Mouse (Mus musculus): Measurements from ENCODE around the gene Zfp612.
"Not testable (repeated sequence)": the region's sequence is repeated elsewhere in the genome, so short reads cannot be mapped to it uniquely, and the experiment has no call there.

Zfp612 gene

GRCm38 (mm10) chr8:110079282-110080221 lies at the start of gene Zfp612:
Gene Zfp612 (plus strand): TSS chr8:110079746.
- peak; percentile 48 to 54 for DNase-seq (ENCODE audit: low spot score in 2 of 2)

DNA sequence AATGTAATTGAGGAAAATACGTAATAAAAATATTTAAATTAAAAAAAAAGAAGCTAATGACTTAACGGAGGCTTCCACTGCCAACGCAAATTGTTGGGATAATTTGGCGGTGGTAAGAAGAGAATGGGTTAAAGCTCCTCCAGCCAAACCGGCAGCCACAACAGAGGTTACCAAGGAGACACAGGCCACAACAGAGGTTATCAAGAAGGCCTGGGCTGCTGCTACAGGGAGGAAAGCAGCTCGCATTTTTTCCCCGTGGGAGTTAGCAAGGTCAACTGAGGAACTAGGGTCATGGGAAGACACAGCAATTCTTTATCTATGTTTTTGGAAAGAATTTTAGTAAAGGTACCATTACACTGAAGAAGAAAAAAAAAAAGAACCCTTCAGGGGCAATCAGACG lies 45.8 kb upstream of the Zfp612 start:
- not testable (repeated sequence) for DNase-seq (ENCODE audit: low spot score in 2 of 2)

DNA sequence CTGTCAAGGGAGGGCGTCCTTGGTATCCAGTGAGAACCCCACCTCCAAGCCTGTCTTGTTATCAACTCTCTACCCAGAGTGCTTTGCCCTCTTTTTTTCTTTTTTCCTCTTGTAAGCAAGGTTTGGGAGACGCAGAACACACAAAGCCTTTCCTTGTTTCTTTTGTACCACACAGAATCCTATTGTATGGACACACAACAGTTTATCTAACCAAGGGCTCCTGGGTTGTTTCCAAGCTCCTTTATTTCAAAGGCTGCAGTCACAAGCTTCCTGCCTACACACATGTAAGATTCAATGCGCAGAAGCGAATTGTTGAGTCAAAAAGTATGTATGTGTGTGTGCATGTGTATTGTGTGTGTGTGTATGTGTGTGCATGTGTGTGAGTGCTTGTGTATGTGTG lies 45.2 kb upstream of the Zfp612 start:
- DNase-seq (ENCODE audit: low spot score in 2 of 2), result no peak

- DNase-seq (ENCODE audit: low spot score in 2 of 2), result no peak
Measured at GRCm38 (mm10) chr8:110036156-110036555, 43.4 kb upstream of the Zfp612 start.

DNA sequence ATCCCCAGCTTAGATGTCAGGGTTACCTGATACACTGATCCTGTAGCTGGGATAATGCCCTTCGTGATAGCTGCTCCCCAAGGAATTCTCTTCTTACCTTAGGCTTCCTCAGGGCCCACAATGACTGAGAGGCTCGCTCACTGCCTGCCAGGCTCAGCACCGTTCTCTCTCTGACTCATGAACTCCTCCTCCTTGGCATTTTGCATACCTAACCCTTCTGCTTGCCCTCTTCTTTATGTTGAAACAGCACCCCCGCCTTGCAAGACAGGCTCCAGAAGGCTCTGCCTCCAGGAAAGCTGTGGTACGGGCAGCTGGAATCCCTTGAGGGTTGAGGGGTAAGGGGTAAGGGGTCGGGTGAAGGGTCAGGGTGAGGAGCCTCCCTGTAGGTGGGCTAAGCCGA lies 40.3 kb upstream of the Zfp612 start:
- no peak for DNase-seq (ENCODE audit: low spot score in 2 of 2)

- no peak for DNase-seq (ENCODE audit: low spot score in 2 of 2)
Measured at GRCm38 (mm10) chr8:110039659-110040058, 39.9 kb upstream of the Zfp612 start, which contains the start of gene Chst4. Gene Chst4 (minus strand): TSS chr8:110039740.

- no peak for DNase-seq (ENCODE audit: low spot score in 2 of 2)
Measured at GRCm38 (mm10) chr8:110040509-110040908, 39.0 kb upstream of the Zfp612 start.

DNA sequence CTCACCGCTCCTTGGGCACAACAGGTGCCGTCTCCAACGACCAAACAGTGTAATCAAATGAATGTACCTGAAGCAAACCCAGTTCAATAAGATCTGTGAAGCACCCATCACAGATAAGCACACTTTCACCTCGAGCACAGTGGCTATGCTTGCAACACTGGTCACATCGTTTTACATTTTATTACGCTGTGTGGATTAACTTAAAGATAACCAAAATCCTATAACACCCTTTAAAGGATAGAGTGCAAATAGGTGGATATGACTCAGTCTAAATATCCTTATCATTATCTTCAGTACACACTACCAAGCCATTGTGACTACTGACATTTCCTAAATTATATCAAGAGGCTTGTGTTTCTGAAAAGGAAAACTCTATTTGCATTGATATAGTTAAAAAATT lies 28.3 kb upstream of the Zfp612 start:
- no peak for DNase-seq (ENCODE audit: low spot score in 2 of 2)

GRCm38 (mm10) chr8:110058207-110058606 lies 21.3 kb upstream of the Zfp612 start:
- no peak for DNase-seq (ENCODE audit: low spot score in 2 of 2)

- DNase-seq (ENCODE audit: low spot score in 2 of 2), result no peak
Measured at GRCm38 (mm10) chr8:110064161-110064560, 15.4 kb upstream of the Zfp612 start.

- no peak for DNase-seq (ENCODE audit: low spot score in 2 of 2)
Measured at GRCm38 (mm10) chr8:110064606-110065365, 14.8 kb upstream of the Zfp612 start.

DNA sequence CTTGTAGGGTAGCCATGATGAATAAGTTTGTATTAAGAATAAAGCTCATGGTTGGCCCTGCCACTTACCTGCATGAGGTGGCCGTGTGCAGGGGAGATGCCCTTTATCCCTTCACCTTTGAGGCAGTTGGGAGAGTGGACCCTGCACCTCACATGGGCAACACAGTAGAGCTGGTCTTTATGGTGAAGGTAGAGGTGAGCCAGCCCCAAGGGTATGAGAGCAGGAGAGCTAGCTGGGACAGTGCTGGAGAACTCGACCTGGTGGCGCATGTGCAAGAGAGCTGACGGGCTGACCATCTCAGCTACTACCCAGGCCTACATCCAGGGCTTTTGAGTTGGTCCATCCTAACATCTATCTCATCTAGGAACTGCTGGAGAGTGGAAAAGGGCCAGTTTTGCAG lies 13.9 kb upstream of the Zfp612 start:
- DNase-seq (ENCODE audit: low spot score in 2 of 2), result no peak

GRCm38 (mm10) chr8:110069706-110070105 lies 9.8 kb upstream of the Zfp612 start:
- DNase-seq (ENCODE audit: low spot score in 2 of 2), result no peak

DNA sequence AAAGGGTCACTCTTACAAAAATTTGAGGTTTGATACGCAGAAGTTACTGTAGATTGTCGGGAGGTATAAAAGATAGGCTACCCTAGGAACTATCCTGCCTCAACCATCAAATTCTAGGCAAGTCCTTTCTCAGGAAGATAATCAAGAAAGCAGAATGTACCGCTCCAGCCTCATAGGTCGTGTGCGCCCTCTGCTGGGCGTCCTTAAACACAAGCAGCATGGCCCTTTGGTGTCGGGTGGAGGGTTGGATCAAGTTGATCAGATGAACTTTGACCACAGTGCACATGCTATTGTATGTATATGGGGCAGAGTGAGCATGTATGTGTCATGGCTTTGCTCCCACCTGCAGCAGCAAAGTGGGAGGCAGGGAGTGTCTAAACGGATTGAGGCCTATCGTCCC lies 7.9 kb upstream of the Zfp612 start:
- peak; percentile 10 to 65 for DNase-seq (ENCODE audit: low spot score in 2 of 2)

GRCm38 (mm10) chr8:110074496-110074895 lies 5.0 kb upstream of the Zfp612 start:
- no peak for DNase-seq (ENCODE audit: low spot score in 2 of 2)

GRCm38 (mm10) chr8:110082416-110083105 lies 3.0 kb downstream of the Zfp612 start:
- DNase-seq (ENCODE audit: low spot score in 2 of 2), result no peak

DNA sequence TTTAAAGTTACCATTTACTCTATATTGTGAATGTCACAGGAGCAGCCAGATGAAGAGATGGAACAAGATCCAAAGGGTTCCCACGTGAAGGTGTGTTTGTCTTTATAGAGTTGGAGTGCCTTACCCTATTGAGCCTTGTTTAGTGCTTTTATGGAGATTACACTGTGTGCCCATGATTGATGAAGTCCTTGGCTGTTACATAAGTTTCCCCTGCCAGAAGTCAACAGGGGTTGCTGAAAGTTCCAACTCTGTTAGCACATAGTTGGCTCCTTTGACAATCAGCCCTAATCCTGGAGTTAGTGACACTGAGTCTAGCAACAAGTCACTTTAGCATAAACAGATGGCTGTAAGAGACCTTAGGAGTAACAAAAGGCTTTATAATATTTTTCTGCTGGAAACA lies 12.3 kb downstream of the Zfp612 start:
- peak in 1 of 2 experiments; percentile 13 for DNase-seq (ENCODE audit: low spot score in 2 of 2)

DNA sequence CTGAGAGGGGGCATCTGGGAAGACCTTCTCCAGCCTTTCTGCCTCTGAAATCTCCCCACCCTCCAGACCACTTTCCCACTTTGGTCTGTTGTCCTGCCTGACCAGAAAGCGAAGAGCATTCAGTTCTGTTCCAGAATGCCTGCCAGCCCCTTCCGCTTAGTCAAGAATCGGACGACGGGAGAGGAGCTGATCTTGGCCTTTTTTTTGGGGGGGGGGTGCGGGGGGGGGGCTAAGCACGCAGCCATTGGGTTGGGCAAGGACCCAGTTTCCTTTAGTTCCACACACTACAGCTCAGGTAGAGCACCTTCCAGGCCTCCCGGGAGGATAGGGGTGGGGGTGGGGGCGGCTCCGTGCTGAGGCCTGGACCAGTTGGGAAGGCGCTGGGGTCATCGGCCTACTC lies 21.4 kb downstream of the Zfp612 start, which contains the start of gene Gm21964:
Gene Gm21964, plus strand, starts transcription at position 301 of the 400 bp plus-strand sequence.
- no peak for DNase-seq (ENCODE audit: low spot score in 2 of 2)

DNA sequence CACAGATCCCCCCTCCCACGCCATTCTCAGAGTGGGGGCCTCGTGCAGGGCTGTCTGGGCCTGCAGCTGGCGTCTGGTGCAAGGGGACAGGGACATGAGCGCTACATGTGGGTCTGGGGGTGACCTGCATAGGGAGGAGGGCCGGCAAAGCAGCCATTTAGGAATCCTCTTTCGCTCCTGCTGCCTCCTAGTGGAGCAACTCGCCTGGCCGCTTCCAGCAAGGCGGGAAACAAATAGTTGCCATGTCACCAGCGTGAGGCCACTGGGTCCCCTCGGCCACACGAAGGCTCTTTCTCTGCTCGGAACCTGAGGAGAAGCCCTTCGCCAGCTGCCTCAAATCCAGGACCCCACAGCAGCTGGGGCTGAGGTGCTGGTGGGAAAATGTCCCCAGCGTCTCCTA lies 22.1 kb downstream of the Zfp612 start:
- DNase-seq (ENCODE audit: low spot score in 2 of 2), result no peak

DNA sequence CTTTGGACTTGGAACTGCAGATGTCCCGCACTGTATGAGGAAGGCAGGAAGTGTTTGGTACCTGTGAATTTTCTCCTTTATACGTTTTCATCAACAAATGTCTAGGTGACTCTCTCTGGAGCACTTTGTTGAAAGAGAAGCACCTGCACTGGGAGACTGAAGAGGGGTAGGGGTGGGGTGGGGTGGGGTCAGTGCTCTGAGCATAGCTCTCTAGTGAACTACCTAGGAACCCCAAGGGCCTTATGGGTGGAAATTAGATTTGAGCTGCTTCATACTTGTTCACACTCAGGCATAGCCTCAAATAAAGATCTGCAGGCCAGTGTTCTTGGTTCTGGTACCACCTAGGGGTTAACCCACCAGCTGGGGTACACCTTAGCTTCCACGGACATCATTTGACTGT lies 23.1 kb downstream of the Zfp612 start, which contains the start of gene Gm17720:
Gene Gm17720, minus strand, starts transcription at position 101 of the 400 bp plus-strand sequence.
- no peak for DNase-seq (ENCODE audit: low spot score in 2 of 2)

- no peak for DNase-seq (ENCODE audit: low spot score in 2 of 2)
Measured at GRCm38 (mm10) chr8:110119715-110120114, 40.2 kb downstream of the Zfp612 start.

- DNase-seq (ENCODE audit: low spot score in 2 of 2), result peak; percentile 49 to 62
Measured at GRCm38 (mm10) chr8:110130537-110130936, 51.0 kb downstream of the Zfp612 start.

Data from urinary bladder, postnatal 36 days (tissue).